Mouse (Mus musculus) midbrain, embryonic 15.5 days (tissue): ENCODE measurements at regions not wholly inside any gene's neighbourhood (a gene's known extent, or its start where the extent isn't known, plus 50 kb on each side); places are given as distances from the start of the nearest gene placed in this dataset.

Experiments used
- ATAC-seq: fragments of 200-750 bp; cut with Nextera tagmentation; replicated peaks from 2 replicates; pipeline ENCODE4 v1.8.0; 2017; ENCODE audit warnings: moderate TSS enrichment
- H3K27ac ChIP-seq: fragments of 300-500 bp; sonication (generic); 2 replicates; pipeline ENCODE4 v1.5.1; 2015; ENCODE audit warnings: mild to moderate bottlenecking, inconsistent platforms
- H3K27me3 ChIP-seq: fragments of 300-500 bp; sonication (generic); replicated peaks from 2 replicates; pipeline ENCODE4 v1.6.1; 2015; ENCODE audit warnings: inconsistent platforms
- H3K36me3 ChIP-seq: fragments of 300-500 bp; sonication (generic); replicated peaks from 2 replicates; pipeline ENCODE4 v1.6.1; 2015; ENCODE audit warnings: inconsistent platforms
- H3K4me1 ChIP-seq: fragments of 300-500 bp; sonication (generic); 2 replicates; pipeline ENCODE4 v1.6.1; 2015; ENCODE audit warnings: inconsistent platforms
- H3K4me2 ChIP-seq: fragments of 300-500 bp; sonication (generic); 2 replicates; pipeline ENCODE4 v1.6.1; 2015; ENCODE audit warnings: inconsistent platforms, mild to moderate bottlenecking, moderate library complexity
- H3K4me3 ChIP-seq: fragments of 300-500 bp; sonication (generic); 2 replicates; pipeline ENCODE4 v1.5.1; 2015; ENCODE audit warnings: mild to moderate bottlenecking, inconsistent platforms
- H3K9ac ChIP-seq: fragments of 300-500 bp; sonication (generic); 2 replicates; pipeline ENCODE4 v1.6.1; 2015; ENCODE audit warnings: mild to moderate bottlenecking, inconsistent platforms
- H3K9me3 ChIP-seq: fragments of 300-500 bp; sonication (generic); 2 replicates; pipeline ENCODE4 v1.6.1; 2016; ENCODE audit warnings: inconsistent platforms
- WGBS: fragments of 180-500 bp; shearing (Covaris S2); methylation state at CpG from one replicate; pipeline ENCODE4 v1.1.7; 2015; ENCODE audit warnings: mixed read lengths; 5-methylcytosine and 5-hydroxymethylcytosine counted together

DNA sequence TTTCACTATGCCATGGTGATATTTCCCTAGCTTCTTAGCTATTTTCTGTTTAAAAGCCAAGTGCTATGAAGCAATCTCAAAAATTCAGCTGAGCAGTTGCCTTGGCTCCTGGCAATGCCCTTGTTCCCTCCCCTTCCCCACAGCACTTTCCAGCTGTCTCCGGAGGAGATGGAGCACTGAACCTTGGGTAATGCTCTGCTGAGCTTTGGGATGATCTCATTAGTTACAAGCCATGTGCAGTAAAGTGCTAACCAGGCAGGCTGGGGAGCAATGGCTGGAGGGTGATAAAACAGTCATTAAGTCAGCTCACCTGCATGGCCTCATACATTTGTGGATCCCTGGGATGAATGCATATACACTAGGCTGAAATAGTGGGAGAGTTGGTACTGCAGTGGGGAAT lies 659.4 kb downstream of the Rab28 start:
- no peaks in the 10 kb centered on the region for H3K27me3 ChIP-seq
- H3K9ac ChIP-seq: no peak overlapping the region
- no peak overlapping the region for H3K4me3 ChIP-seq
- ATAC-seq: peak; percentile 54
- H3K9me3 ChIP-seq: no peaks in the 10 kb centered on the region
- 22% methylated on average over 1 of the region's 1 CpGs for WGBS
- no peaks in the 10 kb centered on the region for H3K4me1 ChIP-seq
- no peaks in the 10 kb centered on the region for H3K36me3 ChIP-seq
- H3K4me2 ChIP-seq: no peak overlapping the region
- H3K27ac ChIP-seq: no peak overlapping the region

DNA sequence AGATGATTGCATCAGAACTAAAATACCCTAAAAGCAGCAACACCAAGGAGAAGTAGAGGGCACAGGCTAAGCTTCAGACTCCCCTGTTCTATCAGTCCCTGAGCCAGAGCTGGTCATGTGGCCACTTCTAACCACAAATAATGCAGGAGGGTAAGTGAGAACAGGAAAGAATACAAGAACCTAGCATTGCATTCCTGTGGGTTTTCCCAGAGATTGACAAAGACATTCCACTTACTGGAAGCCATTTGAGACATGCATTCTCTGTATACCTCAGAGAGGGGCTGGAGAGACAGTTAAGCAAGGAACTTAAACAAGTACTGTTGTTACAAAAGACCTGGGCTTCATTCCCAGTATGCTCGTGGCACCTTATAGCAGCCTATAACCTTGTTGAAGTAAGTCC lies 662.7 kb downstream of the Rab28 start:
- no peaks in the 10 kb centered on the region for H3K4me1 ChIP-seq
- ATAC-seq: no peak
- no peak overlapping the region for H3K4me3 ChIP-seq
- H3K4me2 ChIP-seq: no peak overlapping the region
- no peak overlapping the region for H3K27ac ChIP-seq
- no peak overlapping the region for H3K9ac ChIP-seq
- H3K36me3 ChIP-seq: no peaks in the 10 kb centered on the region
- WGBS: 68% methylated on average over 1 of the region's 1 CpGs
- H3K9me3 ChIP-seq: no peaks in the 10 kb centered on the region
- no peaks in the 10 kb centered on the region for H3K27me3 ChIP-seq

DNA sequence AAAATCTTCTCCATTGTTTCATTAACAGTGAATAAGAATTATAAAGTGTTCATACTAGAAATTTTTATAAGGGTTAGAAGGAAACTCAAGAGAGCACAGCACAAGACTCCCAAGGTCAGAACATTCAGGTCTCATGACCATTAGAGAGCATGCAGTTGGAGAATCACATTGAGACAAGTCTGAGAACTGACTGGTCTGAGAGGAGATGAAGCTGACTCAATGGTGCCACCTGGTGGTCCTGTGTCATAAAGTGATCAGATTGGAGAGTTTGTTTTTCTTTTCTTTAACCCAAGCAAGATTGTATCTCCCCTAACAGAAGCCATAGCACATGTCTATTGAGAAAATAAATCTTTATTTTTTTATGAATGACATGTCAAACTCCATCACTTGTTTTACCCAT lies 663.5 kb downstream of the Rab28 start:
- no peaks in the 10 kb centered on the region for H3K4me1 ChIP-seq
- no peaks in the 10 kb centered on the region for H3K36me3 ChIP-seq
- H3K4me2 ChIP-seq: no peak overlapping the region
- H3K27me3 ChIP-seq: no peaks in the 10 kb centered on the region
- no peak overlapping the region for H3K9ac ChIP-seq
- no peaks in the 10 kb centered on the region for H3K9me3 ChIP-seq
- no peak overlapping the region for H3K27ac ChIP-seq
- H3K4me3 ChIP-seq: no peak overlapping the region
- peak; percentile 92 for ATAC-seq

DNA sequence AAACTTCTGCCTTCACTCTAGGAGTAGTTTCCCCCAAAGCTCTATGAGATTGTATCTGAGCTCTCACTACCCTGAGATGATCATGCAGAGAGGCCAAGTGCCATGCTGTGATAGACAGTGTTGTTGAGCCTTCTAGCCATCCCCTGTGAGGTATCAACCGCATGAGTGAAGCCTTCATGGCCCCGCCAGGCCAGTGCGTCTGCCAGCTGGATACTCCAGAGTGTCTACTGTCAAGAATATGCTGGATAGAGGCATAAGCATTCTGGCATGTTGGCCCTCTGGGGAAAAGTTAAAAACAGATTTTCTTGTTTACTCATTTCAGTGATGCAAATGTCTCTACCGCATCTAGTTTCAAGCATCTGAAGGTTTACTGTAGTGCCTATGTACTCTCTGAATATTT lies 669.2 kb downstream of the Rab28 start:
- H3K9me3 ChIP-seq: no peaks in the 10 kb centered on the region
- ATAC-seq: no peak
- no peak overlapping the region for H3K4me2 ChIP-seq
- WGBS: 80% methylated on average over 4 of the region's 4 CpGs
- no peaks in the 10 kb centered on the region for H3K4me1 ChIP-seq
- no peaks in the 10 kb centered on the region for H3K36me3 ChIP-seq
- no peak overlapping the region for H3K9ac ChIP-seq
- H3K27me3 ChIP-seq: no peaks in the 10 kb centered on the region
- H3K27ac ChIP-seq: no peak overlapping the region
- no peak overlapping the region for H3K4me3 ChIP-seq

DNA sequence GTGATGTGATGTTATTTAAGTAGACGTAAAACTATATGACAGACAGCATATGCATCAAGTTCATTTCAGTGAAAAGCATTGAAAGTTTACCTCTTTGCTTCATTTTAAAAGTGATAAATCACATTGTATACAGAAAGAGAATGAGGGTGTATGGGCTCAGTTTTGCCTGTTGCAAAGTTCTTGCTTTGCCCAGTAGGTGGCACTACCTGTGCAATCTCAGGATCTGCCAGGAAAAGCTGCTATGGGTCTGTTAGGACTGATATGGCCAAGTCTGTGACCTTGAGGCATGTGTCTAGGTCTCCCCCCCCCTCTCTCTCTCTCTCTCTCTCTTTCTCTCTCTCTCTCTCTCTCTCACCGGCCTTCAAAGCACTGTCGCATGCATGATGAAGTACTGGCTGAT lies 701.3 kb downstream of the Rab28 start:
- Histone ChIP-seq H3K27ac (no peak overlapping the region), H3K36me3 (no peaks in the 10 kb centered on the region), H3K9me3 (no peaks in the 10 kb centered on the region), H3K4me2 (no peak overlapping the region), H3K4me1 (no peaks in the 10 kb centered on the region), H3K9ac (no peak overlapping the region), H3K4me3 (no peak overlapping the region), H3K27me3 (no peaks in the 10 kb centered on the region)
- ATAC-seq: no peak
- 61% methylated on average over 3 of the region's 3 CpGs for WGBS

DNA sequence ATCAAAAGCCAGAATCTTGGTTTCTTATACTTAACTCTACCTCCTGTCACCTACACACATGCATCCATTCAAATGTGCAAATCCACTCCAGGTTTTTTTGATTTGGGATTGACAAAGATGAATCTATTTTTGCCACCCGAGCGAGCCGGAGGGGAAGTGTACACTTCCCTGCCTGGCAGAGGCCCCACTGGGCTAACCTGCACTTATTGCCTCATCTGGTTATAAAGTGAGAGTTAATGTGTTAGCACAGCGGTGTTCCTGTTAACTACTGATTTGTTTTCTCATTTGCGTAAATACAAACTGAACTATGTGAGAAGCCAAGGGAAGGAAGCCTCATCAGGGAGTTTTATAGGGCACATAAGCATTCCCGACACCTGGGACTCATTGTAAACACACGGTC lies 721.4 kb downstream of the Rab28 start:
- H3K9ac ChIP-seq: no peak overlapping the region
- no peak for ATAC-seq
- no peak overlapping the region for H3K4me3 ChIP-seq
- H3K27ac ChIP-seq: no peak overlapping the region
- no peaks in the 10 kb centered on the region for H3K27me3 ChIP-seq
- WGBS: 88% methylated on average over 7 of the region's 7 CpGs
- H3K36me3 ChIP-seq: no peaks in the 10 kb centered on the region
- no peaks in the 10 kb centered on the region for H3K4me1 ChIP-seq
- no peak overlapping the region for H3K4me2 ChIP-seq
- no peaks in the 10 kb centered on the region for H3K9me3 ChIP-seq

DNA sequence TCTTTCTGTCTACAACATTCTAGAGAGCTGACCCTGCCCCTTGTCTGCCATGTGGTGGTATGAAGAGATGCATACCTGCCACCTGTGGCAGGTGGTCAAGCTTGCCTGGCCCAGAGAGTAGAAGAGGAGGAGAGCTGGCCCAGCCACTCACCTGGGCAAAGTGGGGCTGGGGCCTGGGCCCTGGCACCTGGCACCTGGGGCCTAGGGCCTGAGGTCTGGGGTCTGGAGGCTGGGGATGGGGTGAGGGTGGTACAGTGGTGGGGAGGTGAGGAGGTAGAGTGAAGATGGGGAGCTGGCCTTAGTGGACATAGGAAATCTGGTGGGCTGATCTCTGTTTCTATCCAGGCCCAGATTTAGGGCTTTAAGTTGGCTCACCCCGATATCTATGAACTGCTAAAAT lies 733.1 kb downstream of the Rab28 start:
- no peak overlapping the region for H3K4me3 ChIP-seq
- no peaks in the 10 kb centered on the region for H3K4me1 ChIP-seq
- H3K4me2 ChIP-seq: no peak overlapping the region
- H3K36me3 ChIP-seq: no peaks in the 10 kb centered on the region
- WGBS: 86% methylated on average over 1 of the region's 1 CpGs
- H3K27me3 ChIP-seq: no peaks in the 10 kb centered on the region
- H3K27ac ChIP-seq: no peak overlapping the region
- H3K9me3 ChIP-seq: no peaks in the 10 kb centered on the region
- H3K9ac ChIP-seq: no peak overlapping the region
- ATAC-seq: no peak

DNA sequence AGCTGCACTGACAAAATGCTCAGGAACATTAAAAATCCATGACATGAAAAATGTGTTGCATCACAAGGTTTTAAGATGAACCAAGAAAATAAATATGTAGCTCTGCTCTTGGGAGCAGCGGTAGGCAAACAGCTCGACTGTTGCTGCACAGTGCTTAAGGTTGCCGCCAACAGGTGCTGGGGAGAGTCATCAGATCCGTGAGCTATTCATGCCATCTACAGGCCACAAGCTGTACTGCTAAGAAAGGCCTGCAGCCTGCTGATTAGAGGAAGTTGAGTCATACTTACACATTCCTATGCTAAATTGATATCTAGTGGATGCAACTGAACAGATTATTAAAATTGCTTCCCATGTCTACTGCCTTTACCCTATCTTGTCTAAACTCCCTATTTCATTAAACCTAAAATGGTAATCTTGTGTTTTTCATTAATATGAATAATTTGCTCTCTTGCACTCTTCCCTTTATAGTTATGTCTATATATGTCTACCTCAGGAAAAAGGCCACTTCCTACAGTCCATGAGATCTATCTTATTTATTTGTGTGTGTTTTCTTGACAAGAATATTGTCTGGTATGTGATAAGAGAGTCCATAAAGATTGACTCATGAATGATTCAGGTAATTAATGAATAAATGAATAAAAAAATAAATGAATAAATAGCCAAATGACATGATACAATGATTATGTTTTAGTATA lies 754.9 kb downstream of the Rab28 start:
- no peak overlapping the region for H3K27ac ChIP-seq
- no peaks in the 10 kb centered on the region for H3K27me3 ChIP-seq
- H3K4me1 ChIP-seq: no peaks in the 10 kb centered on the region
- no peaks in the 10 kb centered on the region for H3K36me3 ChIP-seq
- H3K9ac ChIP-seq: no peak overlapping the region
- 2% methylated on average over 4 of the region's 4 CpGs for WGBS
- no peak overlapping the region for H3K4me2 ChIP-seq
- peak; percentile 98 for ATAC-seq
- H3K9me3 ChIP-seq: no peaks in the 10 kb centered on the region
- H3K4me3 ChIP-seq: no peak overlapping the region

DNA sequence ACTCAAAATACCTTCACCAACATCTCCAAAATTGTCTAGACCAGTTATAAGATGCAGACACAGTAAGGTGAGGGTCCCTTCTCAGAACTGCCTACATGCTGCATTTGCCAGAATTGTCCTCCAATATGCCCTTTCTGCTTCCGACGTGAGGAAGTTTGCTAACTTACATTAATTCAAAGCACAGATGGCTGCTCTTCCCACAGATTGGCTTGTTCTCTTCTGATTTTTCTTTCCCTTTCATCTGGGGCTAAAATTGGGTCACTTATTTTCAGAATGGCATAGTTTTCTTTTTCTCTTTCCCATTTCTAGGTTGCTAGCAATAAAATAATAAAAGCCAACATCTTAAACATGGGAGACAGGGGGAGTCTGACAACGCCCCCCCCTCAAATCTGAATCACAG lies 778.8 kb downstream of the Rab28 start:
- Histone ChIP-seq H3K27ac (no peak overlapping the region), H3K4me2 (no peak overlapping the region), H3K9ac (no peak overlapping the region), H3K36me3 (no peaks in the 10 kb centered on the region), H3K4me3 (no peak overlapping the region), H3K9me3 (no peaks in the 10 kb centered on the region), H3K27me3 (no peaks in the 10 kb centered on the region), H3K4me1 (no peaks in the 10 kb centered on the region)
- 79% methylated on average over 3 of the region's 3 CpGs for WGBS
- no peak for ATAC-seq

DNA sequence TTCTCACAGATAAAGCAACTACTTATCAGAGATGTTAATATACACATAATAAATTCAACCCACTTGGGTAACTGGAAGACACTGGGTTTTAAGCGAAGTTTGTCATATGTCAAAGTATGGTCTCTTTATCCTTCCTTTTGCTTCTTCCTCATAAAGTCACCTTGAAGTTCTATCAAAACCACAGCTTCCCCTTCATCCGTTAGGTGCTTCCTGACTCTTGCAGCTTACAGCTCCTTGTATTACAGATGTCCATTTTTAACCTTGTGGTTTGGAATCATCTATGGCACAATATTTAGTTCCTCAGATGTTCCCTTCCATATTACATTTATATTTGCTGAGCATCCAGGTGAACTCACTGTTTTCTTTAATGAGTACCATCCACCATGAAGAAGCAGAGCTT lies 787.0 kb downstream of the Rab28 start:
- 93% methylated on average over 2 of the region's 2 CpGs for WGBS

DNA sequence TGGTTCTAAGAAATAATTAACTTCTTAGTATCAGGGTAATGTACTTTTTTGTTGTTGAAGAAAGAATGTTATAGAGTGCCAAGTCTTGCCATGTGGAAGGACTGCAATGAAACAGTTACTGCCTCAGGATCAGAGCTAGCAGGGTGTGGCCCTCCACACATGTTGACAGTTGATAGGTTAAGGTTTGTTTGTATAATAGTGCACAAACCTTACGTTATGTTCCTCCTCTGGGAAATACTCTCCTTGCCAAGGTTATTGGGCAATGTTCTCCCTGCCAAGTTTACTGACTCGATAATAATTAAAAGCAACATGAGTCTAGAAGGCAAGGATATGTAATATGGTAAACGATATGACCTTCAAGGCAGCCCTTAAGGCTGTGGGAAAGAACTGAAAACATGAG lies 799.2 kb downstream of the Rab28 start:
- Histone ChIP-seq H3K9ac (no peak overlapping the region), H3K4me1 (no peaks in the 10 kb centered on the region), H3K27ac (no peak overlapping the region), H3K9me3 (no peaks in the 10 kb centered on the region), H3K36me3 (no peaks in the 10 kb centered on the region), H3K27me3 (no peaks in the 10 kb centered on the region), H3K4me3 (no peak overlapping the region), H3K4me2 (no peak overlapping the region)
- WGBS: 90% methylated on average over 3 of the region's 3 CpGs
- ATAC-seq: no peak

More for the DNA sequence above, 787.0 kb downstream of the Rab28 start:
- no peak for ATAC-seq
- no peak overlapping the region for H3K9ac ChIP-seq
- H3K36me3 ChIP-seq: no peaks in the 10 kb centered on the region
- H3K9me3 ChIP-seq: no peaks in the 10 kb centered on the region
- no peak overlapping the region for H3K4me2 ChIP-seq
- no peaks in the 10 kb centered on the region for H3K4me1 ChIP-seq
- no peak overlapping the region for H3K27ac ChIP-seq
- H3K4me3 ChIP-seq: no peak overlapping the region
- no peaks in the 10 kb centered on the region for H3K27me3 ChIP-seq

DNA sequence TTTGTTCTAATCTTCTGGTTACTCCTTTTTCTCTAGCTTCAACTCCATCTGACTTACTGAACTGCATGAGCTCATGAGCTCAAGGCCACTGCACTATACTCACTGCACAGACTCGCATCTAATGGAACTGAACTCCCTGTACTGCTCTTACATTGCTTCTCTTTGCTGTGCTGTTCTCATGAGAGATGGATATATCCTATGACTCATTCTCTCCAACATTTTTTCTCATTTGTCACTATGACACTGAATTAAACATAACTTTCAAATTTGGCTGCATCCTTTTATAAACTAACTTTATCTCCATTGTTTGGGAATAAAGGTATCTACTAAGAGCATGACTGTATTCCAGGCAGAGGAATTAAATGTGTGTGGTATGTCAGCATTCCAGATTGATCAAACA lies 806.2 kb downstream of the Rab28 start:
- Histone ChIP-seq H3K9ac (no peak overlapping the region), H3K27ac (no peak overlapping the region)
- WGBS: 89% methylated on average over 1 of the region's 1 CpGs

DNA sequence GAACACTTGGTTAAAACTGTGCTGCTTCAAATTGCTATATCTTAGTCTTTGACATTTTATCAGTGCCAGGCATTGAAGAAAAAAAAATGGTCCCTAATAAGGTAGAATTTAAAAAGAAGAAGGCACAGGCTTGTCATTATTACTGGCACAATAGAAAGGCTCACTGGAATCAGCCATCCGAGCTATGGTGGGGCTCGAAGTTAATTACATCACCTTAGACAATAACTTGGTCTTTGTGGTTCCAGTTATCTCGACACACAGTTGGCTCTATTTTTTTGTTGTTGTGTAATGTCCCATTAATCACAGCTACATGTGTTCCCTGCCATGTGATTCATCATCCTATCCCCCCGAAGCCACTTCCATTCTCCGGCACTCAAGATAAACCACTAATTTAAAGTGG lies 825.1 kb downstream of the Rab28 start:
- Histone ChIP-seq H3K9me3 (no peaks in the 10 kb centered on the region), H3K27me3 (no peaks in the 10 kb centered on the region), H3K27ac (no peak overlapping the region), H3K36me3 (no peaks in the 10 kb centered on the region), H3K4me1 (no peaks in the 10 kb centered on the region), H3K9ac (no peak overlapping the region), H3K4me2 (no peak overlapping the region), H3K4me3 (no peak overlapping the region)
- ATAC-seq: no peak
- WGBS: 68% methylated on average over 5 of the region's 5 CpGs

More for the DNA sequence above, 806.2 kb downstream of the Rab28 start:
- no peak overlapping the region for H3K4me3 ChIP-seq
- ATAC-seq: no peak
- H3K4me1 ChIP-seq: no peaks in the 10 kb centered on the region
- H3K36me3 ChIP-seq: no peaks in the 10 kb centered on the region
- no peaks in the 10 kb centered on the region for H3K9me3 ChIP-seq
- H3K27me3 ChIP-seq: no peaks in the 10 kb centered on the region
- no peak overlapping the region for H3K4me2 ChIP-seq
